Mouse (Mus musculus) cerebellum, postnatal 25 days (tissue): ENCODE data around the gene Fndc9.

ENCODE experiments used
- DNase-seq, 2 experiments: peaks; one replicate each; pipeline ENCODE4 v3.0.0; 2021; ENCODE audit warnings: mixed read lengths in 2 of 2

Fndc9 gene

DNA sequence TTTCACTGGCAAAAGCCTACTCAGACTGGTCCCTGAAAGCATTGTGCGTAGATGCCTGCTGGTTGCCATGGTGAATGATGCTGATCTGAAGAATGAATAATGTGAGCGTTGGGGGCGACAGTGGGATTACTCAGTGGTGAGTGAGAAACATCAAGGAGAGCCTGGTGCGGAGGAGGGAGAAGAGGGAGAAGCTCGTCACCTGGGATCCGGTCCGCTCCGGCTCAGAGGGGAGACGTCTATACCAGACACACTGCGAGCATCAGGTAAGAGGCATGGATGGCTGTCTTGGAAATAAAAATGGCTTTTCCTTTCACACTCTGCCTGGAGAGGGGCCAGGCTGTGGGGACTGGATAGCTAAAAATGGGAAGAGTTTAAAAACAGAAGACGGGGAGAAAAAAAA lies at the start of gene Fndc9:
Fndc9 (plus strand) TSS at position 198 of the 400 bp plus-strand sequence.
- DNase-seq = no peak

DNA sequence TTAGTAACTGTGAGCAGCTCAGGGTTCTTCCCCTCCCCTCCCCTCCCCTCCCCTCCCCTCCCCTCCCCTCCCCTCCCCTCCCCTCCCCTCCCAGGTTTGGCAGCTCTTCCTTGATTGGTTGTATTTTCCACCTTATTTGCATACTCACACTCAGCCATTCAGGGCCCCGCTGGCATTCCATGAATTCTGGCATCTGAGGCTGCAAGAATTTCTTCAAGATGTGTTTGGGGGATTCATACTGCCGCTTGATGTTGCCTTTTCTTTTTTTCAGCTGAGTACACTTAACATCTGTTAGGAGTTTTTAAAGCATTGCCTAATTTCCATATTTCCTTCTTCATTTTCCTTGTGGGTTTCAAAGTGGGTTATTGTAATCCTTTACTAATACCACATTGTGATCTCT lies 47.0 kb upstream of the Fndc9 start:
- no peak for DNase-seq

DNA sequence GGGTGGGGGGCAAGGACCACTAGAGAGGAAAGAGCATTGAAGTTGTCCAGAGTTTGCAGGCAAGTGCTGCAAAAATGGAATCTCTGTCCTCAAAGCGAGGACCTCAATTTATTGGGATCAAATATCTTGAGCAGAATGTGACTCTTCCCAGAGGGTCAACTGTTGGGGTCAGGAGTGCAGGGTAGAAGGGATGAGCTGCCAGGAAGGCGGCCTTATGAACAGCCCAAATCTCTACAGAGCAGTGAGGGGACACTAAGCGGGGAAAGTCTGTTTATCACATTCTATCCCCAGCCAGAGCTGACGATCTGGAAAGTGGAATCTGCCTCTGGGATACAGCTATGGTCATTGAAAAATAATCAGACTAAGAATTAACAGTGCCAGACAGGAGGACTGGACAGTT lies 41.2 kb upstream of the Fndc9 start:
- no peak for DNase-seq

DNA sequence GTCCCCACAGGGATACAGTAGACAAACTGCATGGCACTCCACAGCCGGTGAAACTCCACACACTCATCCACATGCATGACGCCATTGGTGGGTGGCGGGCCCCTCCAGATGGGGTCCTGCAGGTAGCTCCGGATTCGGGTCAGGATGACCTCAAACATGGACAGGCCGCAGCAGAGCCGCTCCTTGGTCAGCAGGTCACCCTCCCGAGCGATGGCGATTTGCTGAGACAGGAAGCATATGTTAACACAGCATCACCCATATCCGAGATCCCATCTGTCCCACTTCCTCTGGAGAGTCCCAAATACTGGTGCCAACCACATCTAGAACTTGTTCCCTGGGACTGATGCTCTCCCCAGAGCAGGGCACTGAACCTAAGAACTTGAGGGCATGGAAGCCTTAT lies 34.7 kb upstream of the Fndc9 start:
- DNase-seq = peak; percentile 51 to 55

DNA sequence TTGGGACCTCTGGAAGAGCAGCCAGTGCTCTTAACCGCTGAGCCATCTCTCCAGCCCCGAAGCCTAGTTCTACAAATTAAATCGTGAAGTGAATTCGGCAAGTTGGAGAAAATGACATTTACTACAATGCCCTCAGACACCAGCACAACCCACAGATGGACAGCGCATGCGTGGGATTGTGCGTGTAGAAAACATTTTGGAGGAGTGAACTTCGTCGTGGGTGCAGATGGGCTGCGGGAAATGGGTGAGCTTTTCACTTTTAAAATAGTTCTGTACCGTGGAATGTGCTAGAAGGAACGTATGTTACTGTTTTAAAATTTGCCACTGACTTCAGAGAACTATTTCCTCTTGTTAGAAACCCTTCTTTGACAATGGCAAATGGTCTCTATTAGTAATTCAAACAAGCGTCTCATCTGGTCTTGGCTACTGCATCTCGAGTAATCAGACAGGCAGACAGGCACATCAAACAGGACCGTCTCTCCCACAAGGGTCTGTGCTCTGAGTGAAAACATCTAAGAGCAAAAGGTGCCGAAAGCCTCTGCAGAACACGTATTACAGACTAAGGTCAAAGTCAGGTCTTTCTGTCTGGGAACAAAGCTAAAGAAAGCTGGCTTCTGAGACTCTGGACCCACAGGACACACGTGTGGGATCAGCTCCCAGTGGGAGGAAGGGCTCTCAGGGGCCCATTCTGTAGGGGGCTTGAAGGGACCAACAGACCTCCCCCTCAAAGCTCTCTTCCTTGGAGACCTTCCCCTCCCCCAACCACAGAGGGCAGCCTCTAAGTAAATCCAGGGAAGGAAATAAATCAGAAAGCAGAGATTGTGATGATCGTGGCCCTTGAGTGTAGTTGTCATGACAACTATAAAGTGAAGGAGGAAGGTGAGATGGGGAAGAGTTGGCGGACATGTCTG lies 33.4 kb upstream of the Fndc9 start:
- DNase-seq = no peak

DNA sequence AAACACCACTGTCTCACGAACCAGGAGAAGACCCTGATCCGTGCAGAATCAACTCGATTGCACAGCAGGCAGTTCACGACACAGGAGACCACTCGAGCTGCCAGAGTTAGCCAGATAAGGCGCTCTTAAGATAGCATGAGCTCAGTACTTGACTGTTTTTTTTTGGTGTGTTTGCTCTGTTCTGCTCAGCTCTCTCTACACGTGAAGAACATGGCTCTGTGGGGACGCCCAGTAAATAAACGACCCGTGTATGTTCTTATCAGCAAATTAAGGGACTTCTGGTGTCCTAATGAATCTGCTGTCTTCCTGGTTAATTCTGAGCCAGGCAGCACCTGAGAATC lies 32.8 kb upstream of the Fndc9 start:
- DNase-seq = no peak

DNA sequence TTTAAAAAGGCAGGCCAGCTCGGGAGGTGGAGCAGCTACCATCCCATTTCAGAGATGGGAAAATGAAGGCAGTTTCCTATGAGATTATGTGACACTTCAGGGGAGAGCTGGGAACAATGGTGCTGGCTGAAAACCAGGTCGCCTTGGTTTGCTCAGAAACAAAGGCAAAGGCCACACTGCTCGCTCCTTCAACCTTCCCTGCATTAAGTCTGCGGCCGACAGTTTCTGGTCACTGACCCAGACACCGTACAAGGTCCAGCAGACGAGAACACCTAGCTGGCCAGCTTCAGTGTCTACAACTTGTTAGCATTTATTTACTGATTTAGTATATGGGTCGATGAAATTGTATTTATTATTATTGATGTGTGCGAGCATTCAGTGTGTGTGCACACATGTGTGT lies 30.5 kb upstream of the Fndc9 start:
- no peak for DNase-seq

DNA sequence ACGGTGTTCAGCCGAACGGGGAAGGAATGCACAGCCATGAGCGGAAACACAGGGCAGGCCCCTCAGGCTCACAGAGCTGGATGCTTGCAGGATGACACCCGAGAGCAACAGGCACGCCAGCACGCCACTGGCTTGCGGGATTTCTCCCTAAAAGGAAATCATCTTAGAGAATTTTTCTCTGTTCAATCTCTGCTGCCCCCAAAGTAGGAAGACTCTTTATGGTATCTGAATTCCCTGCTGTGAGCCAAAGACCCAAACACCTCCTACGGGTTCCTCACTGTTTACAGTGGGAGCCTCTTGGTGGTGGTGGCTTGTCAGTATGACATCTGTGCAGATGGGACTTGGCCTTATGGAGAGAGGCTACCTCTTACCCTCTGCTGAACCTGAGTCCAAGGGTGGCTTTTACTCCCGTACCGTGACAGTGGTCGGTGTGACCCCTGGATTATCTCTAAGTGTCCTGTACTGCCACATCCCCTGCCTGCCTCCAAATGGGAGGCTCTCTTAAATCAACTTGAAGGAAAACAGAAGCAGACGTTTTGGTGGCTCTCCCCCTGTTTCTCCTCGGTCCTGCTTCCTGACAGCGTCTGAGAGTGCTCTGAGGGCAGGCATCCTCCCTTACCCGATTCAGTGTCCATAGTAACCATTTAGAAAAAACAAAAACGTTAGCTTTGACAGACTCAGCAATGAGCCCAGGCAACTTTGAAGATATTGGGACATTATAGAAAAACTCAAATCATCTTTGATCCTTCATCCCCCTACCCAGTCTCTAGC lies 29.5 kb upstream of the Fndc9 start:
- no peak for DNase-seq

DNA sequence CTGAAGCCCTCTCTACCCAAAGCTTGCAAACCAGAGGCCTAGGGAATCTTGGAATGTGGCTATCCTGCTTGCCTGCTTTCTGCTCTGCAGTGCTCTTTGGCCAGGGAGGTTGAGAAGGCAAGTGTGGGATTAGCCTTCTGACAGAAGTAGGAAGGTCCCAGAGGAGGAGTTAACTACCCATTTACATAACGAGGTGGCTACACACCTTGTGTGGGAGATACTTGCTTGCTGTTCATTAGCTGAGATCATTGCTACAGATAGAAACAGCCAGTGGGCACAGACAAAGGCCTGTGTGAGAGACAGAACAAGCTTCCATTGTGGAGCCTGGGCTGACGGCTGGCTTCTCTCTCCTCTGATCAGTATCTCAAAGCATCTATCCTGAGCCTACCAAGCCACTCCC lies 25.4 kb upstream of the Fndc9 start:
- no peak for DNase-seq

DNA sequence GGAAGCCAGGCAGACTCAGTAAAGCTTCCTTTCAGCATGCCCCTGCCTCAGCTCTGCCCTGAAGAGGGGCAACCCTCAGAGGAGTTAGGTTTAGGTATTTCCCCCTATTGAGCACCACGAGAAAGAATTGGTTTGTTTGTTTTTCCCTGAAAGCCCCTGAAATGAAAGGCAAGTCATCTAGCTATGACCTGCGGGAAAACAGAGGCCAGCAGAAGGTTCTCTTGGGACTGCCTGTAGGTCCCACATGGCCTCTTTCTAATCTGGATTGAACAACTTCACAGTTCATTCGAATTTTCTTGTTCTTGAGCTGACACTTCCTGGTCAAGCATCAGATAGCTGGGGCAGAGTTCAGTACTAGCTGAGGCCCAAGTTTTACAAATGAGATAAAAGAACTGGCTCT lies 23.5 kb upstream of the Fndc9 start:
- DNase-seq = no peak

DNA sequence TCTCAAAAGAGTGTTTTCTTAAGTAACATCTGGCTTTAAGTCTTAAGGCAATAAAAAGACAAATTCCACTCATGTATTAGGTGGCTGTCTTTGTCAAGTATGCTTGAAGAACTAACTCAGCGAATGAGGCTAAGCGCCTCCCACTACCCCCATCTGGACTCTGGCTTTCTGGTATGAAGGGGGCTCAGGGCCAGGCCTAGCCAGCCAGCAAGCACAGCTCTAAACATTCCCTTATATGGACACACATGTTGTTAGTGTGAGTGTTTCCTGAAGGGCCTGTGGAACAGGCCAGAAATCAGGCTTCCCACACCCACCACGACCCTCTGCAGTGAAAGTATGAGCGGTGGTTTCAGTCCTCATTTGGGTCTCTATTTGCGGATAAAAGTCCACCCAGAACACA lies 21.5 kb upstream of the Fndc9 start:
- DNase-seq = no peak

DNA sequence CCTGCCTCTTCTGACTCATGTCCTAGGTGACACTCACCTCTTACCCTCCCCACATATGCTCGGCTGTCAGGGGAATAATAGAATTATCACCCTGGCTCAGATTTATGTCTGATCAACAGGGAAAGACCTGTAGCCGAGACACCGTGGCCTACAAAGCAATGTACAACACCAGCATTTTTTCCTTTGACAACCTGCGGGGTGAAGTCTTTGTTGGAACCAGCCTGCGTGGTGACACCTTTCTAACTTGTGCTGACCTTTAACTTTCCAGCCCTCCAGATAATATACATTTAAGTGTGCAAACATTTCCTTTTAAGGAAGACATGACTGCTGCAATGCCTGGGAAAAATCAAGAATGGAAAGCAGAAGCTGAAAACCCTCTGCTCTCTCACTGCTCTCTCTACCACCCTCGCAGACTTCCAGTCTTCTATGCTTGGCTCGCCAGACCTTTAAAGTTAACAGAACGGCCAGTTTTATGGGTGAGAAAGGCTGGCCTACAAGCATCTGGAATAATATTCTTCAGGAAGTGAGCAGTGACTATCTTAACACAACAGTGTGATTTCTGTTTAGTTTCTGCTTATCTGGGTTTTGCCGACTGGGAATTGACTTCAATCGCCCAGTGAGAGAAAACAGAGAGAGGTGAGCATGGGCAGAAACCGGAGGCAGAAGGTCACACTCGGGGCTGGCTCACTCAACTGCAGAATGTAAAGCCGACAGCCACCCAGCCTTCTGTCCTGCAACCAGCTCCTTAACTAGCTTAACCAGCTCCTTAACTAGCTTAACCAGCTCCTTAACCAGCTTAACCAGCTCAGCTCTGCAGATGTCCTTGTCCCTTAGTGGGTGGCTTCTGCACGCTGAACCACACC lies 20.7 kb upstream of the Fndc9 start:
- no peak for DNase-seq

DNA sequence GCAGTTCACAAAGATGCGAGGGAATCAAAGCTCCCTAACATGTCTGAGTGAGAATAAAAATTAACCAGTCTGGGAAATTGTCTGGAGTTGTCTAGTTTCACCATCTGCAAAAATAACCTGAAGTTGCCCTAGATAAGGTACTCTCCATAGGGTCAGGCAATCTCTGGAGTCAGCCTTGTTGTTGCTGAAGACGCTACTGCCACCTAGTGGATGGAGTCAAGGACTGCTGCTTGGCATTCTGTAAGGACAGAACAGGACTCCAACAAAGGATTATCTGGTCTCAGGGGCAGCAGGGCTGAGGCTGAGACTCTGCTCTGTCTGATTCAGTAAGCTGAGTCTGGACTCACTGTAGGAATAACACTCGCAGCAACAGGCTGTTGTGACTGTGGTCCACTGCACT lies 20.0 kb upstream of the Fndc9 start:
- peak; percentile 59 to 74 for DNase-seq

DNA sequence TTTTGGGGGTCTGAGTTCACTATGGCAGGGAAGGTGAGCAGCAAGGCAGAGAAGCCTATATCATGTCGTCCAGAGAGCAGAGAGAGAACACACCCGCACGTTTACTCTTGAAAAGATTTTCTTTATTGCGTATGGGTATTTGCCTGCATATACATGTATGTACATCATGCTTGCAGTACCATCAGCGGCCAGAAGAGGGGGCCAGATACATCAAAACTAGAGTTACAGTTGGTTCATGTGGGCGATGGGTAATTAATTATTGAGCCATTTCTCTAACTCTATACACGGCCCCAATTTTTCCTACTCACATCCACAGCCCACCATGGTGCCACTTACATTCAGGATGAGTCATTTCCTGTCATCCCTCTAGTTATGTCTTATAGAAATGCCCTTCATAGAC lies 18.7 kb upstream of the Fndc9 start:
- DNase-seq = peak in 1 of 2 experiments; percentile 65

DNA sequence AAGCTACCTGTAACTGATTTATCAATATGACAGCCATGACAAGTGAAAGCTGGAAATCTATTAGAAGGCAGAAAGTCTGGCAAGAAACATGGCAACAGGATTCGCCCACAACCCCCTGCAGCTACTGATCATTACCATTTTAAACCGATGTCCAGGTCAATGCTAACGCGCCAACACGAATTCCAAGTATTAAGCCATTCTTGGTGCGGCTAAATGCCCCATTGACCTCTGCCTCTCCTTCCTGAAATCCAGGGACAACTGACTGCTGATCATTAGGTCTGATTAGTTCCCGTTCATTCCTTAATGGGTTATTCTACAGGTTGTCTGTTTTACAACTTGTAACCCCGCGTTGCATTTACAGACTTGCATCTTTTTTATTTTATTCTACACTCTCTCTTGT lies 17.6 kb upstream of the Fndc9 start:
- DNase-seq = no peak

DNA sequence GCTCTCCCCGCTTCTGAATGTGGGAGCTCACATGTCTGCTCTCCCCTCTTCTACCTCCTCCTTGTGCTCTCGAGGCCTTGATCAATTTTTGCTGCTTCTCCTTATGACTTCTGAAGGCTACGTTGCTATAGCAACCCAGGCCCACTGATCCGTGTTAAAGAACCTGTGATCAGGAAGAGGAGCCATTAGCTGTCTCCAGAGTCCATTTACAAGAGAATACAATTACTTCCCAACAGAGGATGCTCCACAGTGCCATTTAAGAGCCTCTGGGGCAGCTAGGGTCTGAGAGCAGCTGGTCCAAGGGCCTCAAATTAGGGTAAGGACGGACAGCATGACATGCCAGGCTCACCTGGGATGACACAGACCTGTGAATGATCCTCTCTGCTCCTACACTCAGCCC lies 16.7 kb upstream of the Fndc9 start:
- no peak for DNase-seq

DNA sequence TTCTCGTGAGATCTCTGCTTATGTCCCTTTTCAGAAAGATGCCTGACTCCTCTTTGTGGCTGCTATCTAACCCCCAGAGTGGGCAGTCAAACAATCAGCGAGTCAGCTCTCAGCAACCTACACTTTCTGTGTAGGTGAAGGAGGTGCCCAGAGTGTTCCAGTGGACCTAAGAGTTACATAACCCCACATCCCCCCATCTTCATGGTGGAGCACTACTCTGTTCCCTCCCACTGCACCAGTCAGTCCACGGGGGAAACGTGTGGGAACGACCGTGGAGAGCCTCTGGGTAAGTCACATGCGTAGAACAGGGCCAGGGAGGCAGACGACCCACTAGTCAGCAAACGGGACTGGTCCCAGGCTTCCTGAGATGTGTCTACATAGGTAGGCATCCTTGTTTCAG lies 16.0 kb upstream of the Fndc9 start:
- DNase-seq = no peak

DNA sequence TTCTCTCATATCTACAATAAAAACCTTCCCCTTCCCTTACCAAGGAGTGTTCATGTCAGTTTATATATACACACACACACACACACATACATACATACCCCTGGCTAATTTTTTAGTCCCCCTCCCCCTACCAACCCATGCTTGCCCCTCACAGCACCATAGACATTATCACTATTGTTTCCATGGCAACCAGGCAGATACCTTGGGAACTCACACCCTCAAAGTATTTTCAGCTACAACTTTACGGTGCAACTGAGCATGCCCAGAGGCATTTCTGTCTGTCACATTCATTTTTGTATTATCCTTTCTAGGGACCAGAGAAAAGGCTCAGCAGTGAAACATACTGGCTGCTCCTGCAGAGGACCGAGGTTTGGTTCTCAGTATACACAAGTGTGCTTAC lies 15.1 kb upstream of the Fndc9 start:
- DNase-seq = no peak

DNA sequence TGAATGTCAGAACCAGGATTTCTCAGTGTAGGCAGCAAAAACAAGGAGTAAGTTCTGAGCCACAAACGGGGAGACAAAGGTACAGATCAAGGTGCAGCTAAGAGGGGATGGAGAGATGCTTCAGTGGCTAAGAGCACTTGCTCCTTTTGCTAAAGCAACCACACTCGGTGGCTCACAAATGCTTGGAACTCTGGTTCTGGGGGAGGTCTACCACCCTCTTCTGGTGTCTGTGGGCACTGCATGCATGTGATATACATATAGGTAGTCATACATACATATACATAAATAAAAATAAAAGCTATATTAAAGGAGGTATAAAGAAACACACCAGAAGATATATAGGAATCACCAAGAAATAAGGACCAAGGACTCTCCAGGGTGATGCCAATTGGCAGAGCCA lies 11.8 kb upstream of the Fndc9 start:
- no peak for DNase-seq

DNA sequence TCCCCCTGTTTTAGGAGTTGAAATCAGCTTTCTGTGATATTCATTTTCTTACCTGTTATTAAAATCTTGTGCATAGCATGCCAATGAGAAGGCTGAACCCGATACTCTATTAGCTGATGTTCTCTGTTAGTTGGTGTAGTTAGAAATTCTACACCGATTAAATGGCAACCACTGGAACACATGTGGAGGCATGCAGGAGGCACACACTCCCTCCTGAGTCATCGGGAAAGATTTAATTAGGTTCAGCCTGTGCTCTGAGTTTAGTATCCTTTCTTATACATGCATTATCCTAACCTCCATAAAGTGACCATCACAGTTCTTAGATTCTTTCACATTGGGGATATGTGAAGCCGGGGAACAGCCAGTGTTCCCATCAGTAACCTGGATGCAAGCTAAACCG lies 10.0 kb upstream of the Fndc9 start:
- DNase-seq = no peak

DNA sequence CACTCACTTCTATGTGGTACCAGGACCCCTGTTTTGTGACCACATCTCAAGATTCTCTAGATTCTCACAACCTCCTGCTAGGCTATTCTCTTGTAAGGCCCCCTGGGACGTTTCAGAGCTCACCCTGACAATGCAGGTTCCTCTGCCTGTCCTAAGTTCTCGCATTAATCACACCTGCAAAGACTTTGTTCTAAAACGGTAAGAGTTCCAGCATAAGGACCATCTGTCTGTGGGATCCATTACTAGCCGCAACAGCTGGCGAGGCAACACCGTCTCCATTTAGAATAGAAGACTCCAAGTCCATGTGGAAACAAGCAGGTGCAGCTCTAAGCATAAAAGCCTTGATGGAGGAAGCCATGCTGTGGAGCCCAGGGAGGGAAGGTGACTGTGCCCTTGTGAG lies 5.1 kb upstream of the Fndc9 start:
- no peak for DNase-seq

DNA sequence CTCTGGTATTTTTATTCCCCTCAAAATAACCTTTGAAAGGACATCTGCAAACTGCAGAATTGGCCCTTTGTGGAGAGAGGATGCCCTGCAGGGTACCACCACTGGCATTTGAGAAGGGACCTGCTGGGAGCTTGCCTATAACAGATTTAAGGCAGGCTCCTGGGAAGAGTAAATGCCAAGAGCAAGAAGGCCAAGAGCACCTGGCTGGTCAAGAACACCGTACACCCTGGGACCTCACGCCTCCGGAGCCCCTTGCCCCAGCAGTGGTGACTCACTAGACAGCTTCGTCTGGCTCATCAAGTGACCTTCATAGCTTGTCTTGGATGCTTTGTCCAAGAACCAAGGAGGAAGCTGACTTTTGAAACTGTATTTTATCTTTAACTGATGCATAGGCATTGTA lies 2.5 kb upstream of the Fndc9 start:
- no peak for DNase-seq

DNA sequence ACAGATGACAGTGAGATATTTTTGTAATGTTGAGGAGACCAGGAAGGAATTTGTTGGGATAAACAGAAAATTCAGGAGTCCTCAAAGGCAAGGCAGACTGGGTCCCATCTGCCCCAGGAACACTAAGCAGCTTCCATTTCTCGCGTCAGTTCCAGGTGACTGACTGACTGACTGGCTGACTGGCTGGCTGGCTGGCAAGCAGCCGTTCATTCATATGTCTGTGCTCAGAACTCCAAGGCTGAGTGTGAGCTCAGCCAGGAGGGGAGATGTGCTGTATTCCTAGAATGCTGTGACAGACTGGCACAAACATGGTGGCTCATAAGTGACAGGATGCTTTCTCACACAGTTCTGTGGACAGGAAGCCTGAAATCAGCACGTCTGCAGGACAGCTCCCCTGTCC lies 1.4 kb upstream of the Fndc9 start:
- no peak for DNase-seq
